Mouse (Mus musculus) neural tube, embryonic 12.5 days (tissue): Measurements from ENCODE around the gene Prkce. TPM values are rescaled to one million over a fixed set of nuclear protein-coding genes. Genes with fewer than 3 reads are reported as not detected.

Experiments
- ATAC-seq: fragments of 200-750 bp; cut with Nextera tagmentation; 2 replicates; pipeline ENCODE4 v1.8.0; 2017; ENCODE audit warnings: low read depth, mild to moderate bottlenecking, moderate TSS enrichment, moderate library complexity; ENCODE audit not compliant: low FRiP score
- H3K27ac ChIP-seq: fragments of 300-500 bp; sonication (generic); 2 replicates; pipeline ENCODE4 v1.5.1; 2016
- H3K27me3 ChIP-seq: fragments of 300-500 bp; sonication (generic); replicated peaks from 2 replicates; pipeline ENCODE4 v1.6.1; 2016; ENCODE audit warnings: mild to moderate bottlenecking
- H3K36me3 ChIP-seq: fragments of 300-500 bp; sonication (generic); 2 replicates; pipeline ENCODE4 v1.6.1; 2016; ENCODE audit warnings: mild to moderate bottlenecking
- H3K4me1 ChIP-seq: fragments of 300-500 bp; sonication (generic); 2 replicates; pipeline ENCODE4 v1.6.1; 2016
- H3K4me2 ChIP-seq: fragments of 300-500 bp; sonication (generic); replicated peaks from 2 replicates; pipeline ENCODE4 v1.6.1; 2016; ENCODE audit warnings: mild to moderate bottlenecking
- H3K4me3 ChIP-seq: fragments of 300-500 bp; sonication (generic); 2 replicates; pipeline ENCODE4 v1.5.1; 2016
- H3K9ac ChIP-seq: fragments of 300-500 bp; sonication (generic); 2 replicates; pipeline ENCODE4 v1.6.1; 2016; ENCODE audit warnings: mild to moderate bottlenecking
- H3K9me3 ChIP-seq: fragments of 300-500 bp; sonication (generic); 2 replicates; pipeline ENCODE4 v1.6.1; 2016; ENCODE audit warnings: mild to moderate bottlenecking
- WGBS: fragments of 180-500 bp; shearing (Covaris S2); methylation state at CpG from one replicate; pipeline ENCODE4 v1.1.7; 2016; 5-methylcytosine and 5-hydroxymethylcytosine counted together
- polyA plus RNA-seq: library from polyadenylated mRNA; unstranded; fragments of >200 nt; fragmentation: Nextera tagmentation; extraction: Ambion mirVana; gene quantifications from 2 replicates; pipeline ENCODE4 v1.2.1, GENCODE M21; 2016

Gene Prkce
- polyA plus RNA-seq, 1 experiment from 2014 or later, result 20.7 TPM

GRCm38 (mm10) chr17:86272961-86273360, 105.4 kb downstream of the Prkce start:
- Histone ChIP-seq H3K27me3 (no peaks in the 10 kb centered on the region), H3K4me2 (no peak overlapping the region), H3K36me3 (no peaks in the 10 kb centered on the region), H3K9ac (no peak overlapping the region), H3K4me3 (no peak overlapping the region), H3K9me3 (no peaks in the 10 kb centered on the region), H3K27ac (no peak overlapping the region), H3K4me1 (peaks cover 8% of the 10 kb centered on the region; the same call in 1 of the 2 replicates)
- 72% methylated on average over 6 of the region's 6 CpGs for WGBS
- ATAC-seq, result no peak

DNA sequence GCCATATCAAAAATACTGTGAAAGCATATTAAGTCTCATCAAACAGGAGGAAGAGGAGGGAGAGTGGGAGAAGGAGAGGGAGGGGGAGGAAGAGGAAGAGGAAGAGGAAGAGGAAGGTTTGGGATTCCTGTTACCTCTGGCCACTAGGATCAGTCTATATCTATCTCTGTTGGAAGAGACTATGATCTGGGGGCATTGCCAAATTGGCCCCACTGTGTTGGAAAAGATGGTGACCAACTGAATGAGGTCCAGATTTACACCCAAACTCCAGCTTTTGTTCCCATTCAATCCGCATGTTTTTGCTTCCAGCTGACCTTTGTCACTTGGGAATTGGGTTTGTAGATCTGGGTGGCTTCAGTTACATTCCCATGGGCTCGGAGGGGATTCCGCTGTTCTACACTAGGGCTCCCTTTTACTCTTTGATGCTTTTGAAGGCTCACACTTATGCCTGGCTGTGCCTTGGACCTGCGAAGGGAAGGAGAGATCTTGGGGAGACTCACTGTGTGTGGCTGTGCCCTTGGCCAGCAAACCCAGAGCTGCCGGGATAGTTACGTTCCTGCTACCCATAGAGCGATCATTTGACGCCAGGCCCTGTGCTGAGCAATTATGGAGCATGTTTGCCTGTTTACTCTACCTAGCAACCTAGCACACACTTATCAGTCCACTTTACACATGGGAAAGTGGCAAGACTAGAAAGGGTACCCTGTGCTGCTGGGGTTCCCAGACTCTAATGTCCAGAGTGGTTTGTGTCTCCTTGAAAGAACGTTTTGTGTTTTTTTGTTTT, 106.2 kb downstream of the Prkce start:
- Histone ChIP-seq H3K27me3 (no peaks in the 10 kb centered on the region), H3K4me2 (no peak overlapping the region), H3K27ac (no peak overlapping the region), H3K36me3 (no peaks in the 10 kb centered on the region), H3K4me1 (peaks cover 8% of the 10 kb centered on the region; the same call in 1 of the 2 replicates), H3K9ac (no peak overlapping the region), H3K4me3 (no peak overlapping the region), H3K9me3 (no peaks in the 10 kb centered on the region)
- no peak for ATAC-seq
- 86% methylated on average over 9 of the region's 9 CpGs for WGBS

- Histone ChIP-seq H3K36me3 (no peaks in the 10 kb centered on the region), H3K9me3 (no peaks in the 10 kb centered on the region), H3K27ac (no peak overlapping the region), H3K27me3 (no peaks in the 10 kb centered on the region), H3K4me1 (peaks cover 8% of the 10 kb centered on the region; the same call in 1 of the 2 replicates), H3K4me2 (no peak overlapping the region), H3K9ac (no peak overlapping the region), H3K4me3 (no peak overlapping the region)
- WGBS, result 67% methylated on average over 7 of the region's 7 CpGs
- no peak for ATAC-seq
These were observed 106.8 kb downstream of the Prkce start for GRCm38 (mm10) chr17:86274350-86274744.

DNA sequence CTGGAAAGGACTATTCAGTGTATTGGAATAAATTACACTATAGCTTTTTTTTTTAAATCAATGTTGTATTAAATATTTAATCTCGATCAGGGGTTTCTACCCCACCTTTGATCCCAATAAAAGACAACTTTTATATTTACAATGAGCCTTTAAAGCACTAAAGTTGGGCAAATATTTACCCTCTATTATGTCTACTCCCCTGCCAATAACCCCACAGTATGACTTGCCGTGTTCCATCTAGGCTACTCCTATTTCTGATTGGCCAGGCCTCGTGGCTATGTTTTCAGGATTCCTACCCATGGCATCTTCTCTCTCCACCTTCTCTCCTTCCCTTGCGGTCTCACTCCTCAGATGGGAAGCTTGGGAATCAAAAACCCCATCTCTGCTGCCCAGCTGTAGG, 108.8 kb downstream of the Prkce start:
- WGBS, result 88% methylated on average over 4 of the region's 4 CpGs
- H3K4me3 ChIP-seq, result no peak overlapping the region
- no peak overlapping the region for H3K27ac ChIP-seq
- no peaks in the 10 kb centered on the region for H3K9me3 ChIP-seq
- no peaks in the 10 kb centered on the region for H3K36me3 ChIP-seq
- no peak overlapping the region for H3K4me2 ChIP-seq
- no peak for ATAC-seq
- peaks cover 4% of the 10 kb centered on the region; the same call in 1 of the 2 replicates for H3K4me1 ChIP-seq
- no peaks in the 10 kb centered on the region for H3K27me3 ChIP-seq
- no peak overlapping the region for H3K9ac ChIP-seq

GRCm38 (mm10) chr17:86277032-86277798, 109.6 kb downstream of the Prkce start:
- Histone ChIP-seq H3K4me3 (no peak overlapping the region), H3K36me3 (no peaks in the 10 kb centered on the region), H3K4me2 (no peak overlapping the region), H3K4me1 (no peaks in the 10 kb centered on the region), H3K9me3 (no peaks in the 10 kb centered on the region), H3K27me3 (no peaks in the 10 kb centered on the region), H3K9ac (no peak overlapping the region), H3K27ac (no peak overlapping the region)
- 70% methylated on average over 8 of the region's 8 CpGs for WGBS
- ATAC-seq, result no peak

DNA sequence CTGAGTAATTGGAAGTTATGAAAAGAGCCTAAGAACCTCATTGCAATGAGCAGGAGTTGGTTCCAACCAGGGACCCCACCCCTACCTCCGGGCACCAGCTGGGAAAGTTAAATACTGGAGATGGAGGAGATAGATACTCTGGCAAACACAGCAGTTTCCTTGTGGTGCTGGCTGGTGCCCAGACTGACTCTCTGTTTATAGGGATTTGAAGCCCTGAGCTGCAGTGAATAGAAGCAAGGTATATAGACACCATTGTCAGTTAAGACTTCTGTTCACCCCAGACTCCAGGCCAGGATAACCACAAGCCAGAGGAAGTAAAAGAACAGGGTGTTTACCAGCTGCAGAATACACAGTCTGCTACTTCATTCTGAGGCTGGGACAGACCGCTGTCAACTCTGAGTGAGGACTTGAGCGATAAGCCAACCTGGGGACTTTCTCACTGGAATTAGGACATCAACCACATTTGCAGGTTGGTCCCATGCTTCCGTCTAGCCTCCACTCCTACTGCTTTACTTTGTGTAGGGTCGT, 110.5 kb downstream of the Prkce start:
- Histone ChIP-seq H3K9me3 (no peaks in the 10 kb centered on the region), H3K36me3 (no peaks in the 10 kb centered on the region), H3K27me3 (no peaks in the 10 kb centered on the region), H3K27ac (no peak overlapping the region), H3K4me1 (no peaks in the 10 kb centered on the region), H3K9ac (no peak overlapping the region), H3K4me2 (no peak overlapping the region), H3K4me3 (no peak overlapping the region)
- WGBS, result 89% methylated on average over 5 of the region's 5 CpGs
- ATAC-seq, result no peak

DNA sequence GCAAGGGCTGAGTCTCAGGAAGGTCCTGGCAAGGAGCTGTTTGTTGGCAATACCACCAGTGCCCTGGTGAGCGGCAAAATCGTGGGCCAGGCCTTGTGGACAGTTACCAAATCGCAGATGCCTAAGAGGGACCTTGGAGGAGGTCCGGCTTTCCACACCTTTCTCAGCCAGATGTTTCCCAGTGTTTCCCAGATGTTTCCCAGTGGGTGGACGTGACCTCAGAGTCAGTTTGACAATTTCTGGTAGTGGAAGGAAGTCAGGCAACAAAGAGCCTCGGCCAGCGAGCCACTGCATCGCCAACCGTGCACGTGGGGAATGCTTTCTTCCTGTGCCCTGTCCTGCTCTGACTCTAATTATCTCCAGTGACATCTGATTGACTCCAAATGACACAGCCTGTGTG, 112.2 kb downstream of the Prkce start:
- Histone ChIP-seq H3K27ac (no peak overlapping the region), H3K4me2 (no peak overlapping the region), H3K27me3 (no peaks in the 10 kb centered on the region), H3K4me1 (no peaks in the 10 kb centered on the region), H3K9me3 (no peaks in the 10 kb centered on the region), H3K36me3 (no peaks in the 10 kb centered on the region), H3K9ac (no peak overlapping the region), H3K4me3 (no peak overlapping the region)
- WGBS, result 65% methylated on average over 10 of the region's 10 CpGs
- 0 out of 2 replicates have a peak, but pooled peaks have one; percentile 33 for ATAC-seq

- no peaks in the 10 kb centered on the region for H3K27me3 ChIP-seq
- no peak overlapping the region for H3K4me3 ChIP-seq
- no peaks in the 10 kb centered on the region for H3K9me3 ChIP-seq
- no peak overlapping the region for H3K27ac ChIP-seq
- H3K9ac ChIP-seq, result no peak overlapping the region
- H3K36me3 ChIP-seq, result no peaks in the 10 kb centered on the region
- no peak overlapping the region for H3K4me2 ChIP-seq
- ATAC-seq, result no peak
- H3K4me1 ChIP-seq, result 0 out of 2 replicates have a peak, but pooled peaks cover 2% of the 10 kb centered on the region
- 39% methylated on average over 5 of the region's 5 CpGs for WGBS
These were observed 116.2 kb downstream of the Prkce start for GRCm38 (mm10) chr17:86283741-86284140.

GRCm38 (mm10) chr17:86285058-86285457, 117.5 kb downstream of the Prkce start:
- no peak for ATAC-seq
- Histone ChIP-seq H3K36me3 (no peaks in the 10 kb centered on the region), H3K9ac (no peak overlapping the region), H3K9me3 (no peaks in the 10 kb centered on the region), H3K4me3 (no peak overlapping the region), H3K27ac (no peak overlapping the region), H3K4me1 (0 out of 2 replicates have a peak, but pooled peaks cover 2% of the 10 kb centered on the region), H3K4me2 (no peak overlapping the region), H3K27me3 (no peaks in the 10 kb centered on the region)
- WGBS, result 90% methylated on average over 5 of the region's 5 CpGs

DNA sequence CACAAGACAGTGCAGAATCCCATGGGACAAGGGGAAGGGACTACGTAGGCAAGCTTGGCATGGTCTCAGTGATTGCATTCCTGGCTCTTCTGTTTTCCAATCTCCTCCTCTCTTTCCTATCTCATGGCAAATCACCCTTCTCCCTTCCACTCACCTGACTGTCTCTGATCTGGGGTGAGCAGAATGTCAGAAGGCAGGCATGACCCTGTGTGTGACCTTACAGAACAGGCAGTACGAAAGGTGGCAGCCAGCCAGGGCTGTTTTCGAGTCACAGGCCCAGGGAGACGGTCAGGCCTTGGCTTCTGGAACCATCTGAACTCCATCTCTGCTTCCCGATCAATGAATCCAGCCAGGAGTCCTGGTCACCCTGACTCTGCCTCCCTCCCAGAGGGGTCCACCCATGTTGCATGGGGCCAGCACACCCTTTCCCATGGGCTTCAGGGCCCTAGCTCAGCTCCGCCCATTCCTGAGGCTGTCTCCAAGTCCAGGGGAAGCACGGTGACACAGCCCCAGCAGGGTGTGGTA, 119.2 kb downstream of the Prkce start:
- Histone ChIP-seq H3K4me3 (no peak overlapping the region), H3K4me2 (no peak overlapping the region), H3K9me3 (no peaks in the 10 kb centered on the region), H3K9ac (no peak overlapping the region), H3K27me3 (no peaks in the 10 kb centered on the region), H3K4me1 (0 out of 2 replicates have a peak, but pooled peaks cover 2% of the 10 kb centered on the region), H3K27ac (no peak overlapping the region), H3K36me3 (no peaks in the 10 kb centered on the region)
- 80% methylated on average over 7 of the region's 7 CpGs for WGBS
- ATAC-seq, result no peak

GRCm38 (mm10) chr17:86292711-86293110, 125.1 kb downstream of the Prkce start:
- WGBS, result 89% methylated on average over 6 of the region's 6 CpGs
- ATAC-seq, result no peak
- H3K27me3 ChIP-seq, result no peaks in the 10 kb centered on the region
- no peak overlapping the region for H3K27ac ChIP-seq
- H3K4me1 ChIP-seq, result 0 out of 2 replicates have a peak, but pooled peaks cover 4% of the 10 kb centered on the region
- H3K4me3 ChIP-seq, result no peak overlapping the region
- no peak overlapping the region for H3K9ac ChIP-seq
- no peaks in the 10 kb centered on the region for H3K9me3 ChIP-seq
- no peaks in the 10 kb centered on the region for H3K36me3 ChIP-seq
- H3K4me2 ChIP-seq, result no peak overlapping the region

- H3K27me3 ChIP-seq, result no peaks in the 10 kb centered on the region
- H3K36me3 ChIP-seq, result no peaks in the 10 kb centered on the region
- no peak overlapping the region for H3K9ac ChIP-seq
- 45% methylated on average over 10 of the region's 10 CpGs for WGBS
- no peak overlapping the region for H3K27ac ChIP-seq
- H3K4me3 ChIP-seq, result no peak overlapping the region
- H3K4me2 ChIP-seq, result no peak overlapping the region
- no peaks in the 10 kb centered on the region for H3K9me3 ChIP-seq
- H3K4me1 ChIP-seq, result 0 out of 2 replicates have a peak, but pooled peaks cover 4% of the 10 kb centered on the region
- ATAC-seq, result no peak
These were observed 125.7 kb downstream of the Prkce start for GRCm38 (mm10) chr17:86293247-86293744.
